Mouse (Mus musculus): ENCODE data around the gene Gm44511.
A peak's percentile ranks its signal among the peaks of the same experiment; 100 is the strongest.

The Gm44511 gene

DNA sequence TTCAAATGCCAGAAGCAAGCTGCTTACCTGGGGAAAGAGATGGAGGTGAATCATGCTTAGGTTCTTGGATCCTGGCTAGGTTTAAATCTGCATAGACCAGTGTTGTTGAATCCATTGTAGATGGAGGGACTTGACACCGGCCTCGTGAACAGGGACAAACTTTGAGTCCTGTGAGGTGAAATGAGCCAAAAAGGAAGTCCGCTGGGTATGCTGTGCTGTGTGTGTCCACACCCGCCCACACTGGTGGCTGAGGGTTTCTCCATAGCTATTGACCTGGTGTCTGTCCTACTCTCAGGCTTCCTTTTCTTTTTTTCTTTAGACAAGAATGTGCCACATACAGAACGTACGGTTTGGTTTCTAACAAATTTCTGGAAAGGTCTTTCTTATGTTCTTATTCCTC lies at the start of gene Gm44511, which contains the start of gene Klrb1b:
Gene Gm44511 (minus strand): TSS at position 184 of the 400 bp plus-strand sequence.
Gene Klrb1b (minus strand): TSS at position 200 of the 400 bp plus-strand sequence.
- DNase-seq (ENCODE audit: low spot score in 2 of 2) = no peak

DNA sequence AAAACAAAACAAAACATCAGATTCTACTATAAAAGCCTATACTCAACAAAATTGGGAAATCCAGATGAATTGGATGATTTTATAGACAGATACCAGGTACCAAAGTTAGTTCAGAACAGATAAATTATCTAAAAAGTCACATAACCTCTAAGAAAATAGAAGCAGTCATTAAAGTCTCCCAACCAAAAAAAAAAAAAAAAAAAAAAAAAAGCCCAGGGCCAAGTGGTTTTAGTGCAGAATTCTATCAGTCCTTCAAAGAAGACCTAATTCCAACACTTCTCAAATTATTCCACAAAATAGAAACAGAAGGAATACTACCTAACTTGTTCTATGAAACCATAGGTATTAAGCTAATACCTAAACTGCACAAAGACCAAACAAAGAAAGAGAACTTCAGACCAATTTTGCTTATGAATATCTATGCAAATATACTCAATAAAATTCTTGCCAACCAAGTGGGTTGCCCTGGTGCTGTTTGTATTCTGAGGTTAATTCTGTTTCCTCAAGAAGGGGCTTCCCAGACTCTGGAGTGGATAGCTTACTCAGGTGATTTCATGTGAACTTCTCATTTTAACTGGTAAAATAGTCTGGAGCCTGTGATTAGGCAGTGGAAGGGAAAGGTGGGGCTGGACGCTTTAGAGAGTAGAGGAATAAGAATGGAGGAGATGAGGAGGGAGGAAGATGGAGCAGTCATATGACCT lies 45.9 kb upstream of the Gm44511 start:
- DNase-seq (ENCODE audit: low spot score in 2 of 2) = no peak

- DNase-seq (ENCODE audit: low spot score in 2 of 2) = no peak
Observed at GRCm38 (mm10) chr6:128868861-128869260, 42.7 kb upstream of the Gm44511 start.

DNA sequence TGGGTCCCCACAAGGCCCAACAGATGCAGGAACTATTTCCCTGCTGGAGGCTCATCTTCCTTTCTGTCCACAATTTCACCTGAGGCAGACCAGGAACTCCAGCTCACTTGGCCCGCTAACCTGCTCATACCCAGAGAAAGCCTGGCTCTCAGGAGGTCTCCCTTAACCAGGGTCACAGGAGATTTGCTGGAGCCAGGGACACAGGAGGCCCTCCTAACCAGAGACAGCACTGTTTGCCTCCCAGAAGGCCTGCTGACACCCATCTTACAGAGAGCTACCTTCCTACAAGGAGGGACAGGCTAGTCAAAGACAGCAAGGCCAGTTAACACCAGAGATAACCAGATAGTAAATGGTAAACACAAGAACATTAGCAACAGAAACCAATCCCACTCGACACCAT lies 31.9 kb upstream of the Gm44511 start:
- DNase-seq (ENCODE audit: low spot score in 2 of 2) = no peak

DNA sequence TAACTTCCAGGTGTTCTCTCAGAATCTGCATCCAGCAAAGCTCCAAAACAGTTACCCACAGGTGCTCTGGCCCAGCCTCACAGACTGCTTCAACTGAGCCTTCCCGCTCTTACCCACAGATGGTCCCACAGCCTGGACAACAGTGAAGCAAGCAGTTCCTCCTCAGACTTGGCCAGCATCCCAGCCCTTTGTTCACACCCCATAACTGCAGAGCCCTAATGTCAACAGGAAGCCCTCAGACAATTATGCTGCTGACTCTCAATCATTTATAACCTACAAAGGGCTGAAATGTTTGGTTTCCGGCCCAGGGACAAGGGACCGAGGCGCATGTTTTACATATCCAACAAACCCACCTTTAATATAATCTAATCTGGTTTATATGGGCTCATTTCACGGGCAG lies 30.1 kb upstream of the Gm44511 start:
- DNase-seq (ENCODE audit: low spot score in 2 of 2) = peak in 1 of 2 experiments; percentile 26

DNA sequence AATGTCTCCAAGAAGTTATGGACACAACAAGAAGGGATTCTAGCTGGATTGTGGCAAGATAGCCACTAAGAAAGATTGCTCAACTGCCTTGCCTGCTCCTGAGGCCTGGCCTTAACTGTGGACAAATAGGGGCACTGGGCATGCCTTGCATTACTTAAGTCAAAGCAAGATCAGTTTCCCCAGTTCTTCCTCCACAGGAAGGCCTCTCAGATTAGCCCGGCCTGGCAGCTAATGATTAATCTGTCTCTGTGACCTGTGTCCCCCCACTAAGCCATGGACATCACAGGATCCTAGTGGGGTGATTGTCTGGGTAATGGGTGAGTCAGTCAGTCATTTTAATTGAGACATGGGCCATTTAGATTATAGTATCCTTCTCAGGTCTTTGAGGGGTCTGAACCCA lies 29.4 kb upstream of the Gm44511 start:
- DNase-seq (ENCODE audit: low spot score in 2 of 2) = no peak

- DNase-seq (ENCODE audit: low spot score in 2 of 2) = no peak
Observed at GRCm38 (mm10) chr6:128854895-128855294, 28.8 kb upstream of the Gm44511 start.

DNA sequence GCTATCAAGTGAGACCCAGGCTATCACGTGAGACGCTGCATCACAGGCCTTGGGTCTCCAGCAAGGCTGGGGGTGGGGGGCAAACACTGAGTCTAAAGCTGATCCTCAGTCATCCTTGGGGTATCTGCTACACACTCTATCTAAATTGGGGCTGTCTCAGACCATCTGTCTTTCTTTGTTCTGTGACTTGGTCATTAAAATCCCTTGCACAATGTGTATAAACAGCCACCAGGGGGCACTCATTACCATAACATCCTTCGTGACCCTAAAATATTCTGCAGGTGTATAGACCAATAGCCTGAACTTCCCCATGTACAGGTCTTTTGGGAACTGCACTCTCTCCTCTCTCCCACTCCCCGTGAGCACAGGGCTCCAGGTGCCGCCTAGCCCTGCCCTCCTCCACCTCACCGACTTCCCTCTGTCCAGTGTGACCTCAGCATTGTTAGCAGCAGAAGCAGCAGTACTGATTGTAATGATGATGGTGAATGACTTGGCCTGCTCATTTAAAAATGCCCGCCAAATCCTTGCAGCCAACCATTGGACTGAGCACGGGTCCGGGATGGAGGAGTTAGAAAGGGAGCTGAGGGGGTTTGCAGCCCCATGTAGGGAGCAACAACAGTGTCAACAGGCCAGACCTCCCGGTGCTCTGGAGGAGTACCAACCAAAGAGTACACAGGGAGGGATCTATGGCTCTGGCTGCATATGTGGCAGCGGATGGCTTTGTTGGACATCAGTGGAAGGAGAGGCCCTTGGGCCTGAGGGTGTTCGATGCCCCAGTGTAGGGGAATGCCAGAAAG lies 28.1 kb upstream of the Gm44511 start:
- DNase-seq (ENCODE audit: low spot score in 2 of 2) = peak; percentile 78 to 80

GRCm38 (mm10) chr6:128852766-128853165 lies 26.7 kb upstream of the Gm44511 start:
- DNase-seq (ENCODE audit: low spot score in 2 of 2) = no peak

GRCm38 (mm10) chr6:128851151-128851550 lies 25.0 kb upstream of the Gm44511 start:
- no peak for DNase-seq (ENCODE audit: low spot score in 2 of 2)

DNA sequence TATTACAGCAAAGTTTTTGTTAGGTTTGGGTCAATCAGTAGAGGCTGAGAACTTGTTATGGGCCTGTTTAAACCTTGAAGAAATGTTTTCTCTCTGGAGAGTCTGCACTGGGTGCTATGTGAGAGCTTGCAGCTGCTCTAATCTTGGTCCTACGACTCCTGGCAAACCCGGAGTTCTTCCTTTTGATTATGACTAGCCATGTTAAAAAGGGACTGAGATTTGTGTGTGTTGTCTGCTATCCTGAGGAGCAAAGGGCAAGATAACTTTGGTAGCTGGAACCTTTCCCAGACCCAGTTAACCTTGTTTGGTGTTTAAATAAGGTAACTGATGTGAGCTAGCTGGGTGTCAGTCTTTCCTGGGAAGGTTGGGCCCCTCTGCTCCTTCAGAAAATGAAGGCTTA lies 24.6 kb upstream of the Gm44511 start:
- no peak for DNase-seq (ENCODE audit: low spot score in 2 of 2)

GRCm38 (mm10) chr6:128849902-128850301 lies 23.8 kb upstream of the Gm44511 start:
- peak; percentile 46 to 55 for DNase-seq (ENCODE audit: low spot score in 2 of 2)

GRCm38 (mm10) chr6:128847401-128847800 lies 21.3 kb upstream of the Gm44511 start:
- no peak for DNase-seq (ENCODE audit: low spot score in 2 of 2)

DNA sequence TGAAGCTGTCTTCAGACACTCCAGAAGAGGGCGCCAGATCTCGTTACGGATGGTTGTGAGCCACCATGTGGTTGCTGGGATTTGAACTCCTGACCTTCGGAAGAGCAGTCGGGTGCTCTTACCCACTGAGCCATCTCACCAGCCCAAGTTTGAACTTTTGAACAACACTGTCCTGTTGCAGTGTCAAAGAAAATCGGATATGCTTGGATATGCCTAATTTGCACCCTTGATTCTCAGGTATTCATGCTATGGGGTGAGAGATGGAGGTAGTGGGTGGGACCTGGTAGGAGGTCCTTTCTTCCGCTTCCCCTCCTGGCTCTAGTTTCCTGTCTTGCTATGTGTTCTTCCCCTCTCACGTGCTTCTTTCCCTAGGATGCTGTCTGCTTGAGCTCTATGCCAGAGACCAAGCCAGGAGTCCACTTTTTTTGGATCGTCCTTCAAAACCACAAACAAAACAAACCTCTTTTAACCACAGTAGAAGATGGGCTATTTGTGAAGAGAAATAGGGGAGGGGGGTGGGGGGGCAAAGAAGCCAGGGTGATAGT lies 20.0 kb upstream of the Gm44511 start:
- no peak for DNase-seq (ENCODE audit: low spot score in 2 of 2)

DNA sequence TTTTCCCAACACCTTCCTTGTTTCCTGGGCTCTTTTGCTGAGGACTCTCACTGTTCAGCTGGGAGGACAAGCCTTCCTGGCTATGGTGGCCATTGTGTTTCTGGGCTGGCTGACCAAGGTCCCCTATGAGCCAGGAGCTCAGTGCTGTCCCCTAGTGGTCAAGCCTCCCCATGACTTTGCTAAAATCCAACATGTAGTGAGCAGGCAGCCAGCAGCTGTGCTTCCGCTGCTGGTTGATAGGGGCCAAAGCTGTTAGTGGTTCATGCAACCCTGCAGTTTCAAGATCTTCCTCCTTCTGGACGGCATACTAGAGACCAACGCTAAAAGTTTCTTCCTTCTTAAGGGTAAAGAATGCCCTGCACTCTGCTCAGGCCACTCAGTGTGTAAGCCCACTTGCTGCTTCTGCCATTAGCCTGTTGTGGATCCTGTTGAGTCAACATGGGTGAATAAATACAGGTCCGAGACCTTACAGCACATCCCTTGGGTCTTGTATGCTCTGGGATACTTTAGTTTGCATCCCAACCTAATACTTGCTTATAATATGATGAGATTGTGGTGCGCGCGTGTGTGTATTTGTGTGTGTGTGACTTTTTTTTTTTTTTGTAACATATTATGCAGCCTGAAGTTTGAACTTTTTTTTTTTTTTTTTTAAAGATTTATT lies 19.3 kb upstream of the Gm44511 start:
- DNase-seq (ENCODE audit: low spot score in 2 of 2) = peak; percentile 78 to 86

GRCm38 (mm10) chr6:128844586-128845080 lies 18.5 kb upstream of the Gm44511 start:
- DNase-seq (ENCODE audit: low spot score in 2 of 2) = no peak

- DNase-seq (ENCODE audit: low spot score in 2 of 2) = peak; percentile 30 to 33
Observed at GRCm38 (mm10) chr6:128844131-128844530, 18.0 kb upstream of the Gm44511 start.

GRCm38 (mm10) chr6:128843479-128843992 lies 17.4 kb upstream of the Gm44511 start:
- peak; percentile 47 to 63 for DNase-seq (ENCODE audit: low spot score in 2 of 2)

DNA sequence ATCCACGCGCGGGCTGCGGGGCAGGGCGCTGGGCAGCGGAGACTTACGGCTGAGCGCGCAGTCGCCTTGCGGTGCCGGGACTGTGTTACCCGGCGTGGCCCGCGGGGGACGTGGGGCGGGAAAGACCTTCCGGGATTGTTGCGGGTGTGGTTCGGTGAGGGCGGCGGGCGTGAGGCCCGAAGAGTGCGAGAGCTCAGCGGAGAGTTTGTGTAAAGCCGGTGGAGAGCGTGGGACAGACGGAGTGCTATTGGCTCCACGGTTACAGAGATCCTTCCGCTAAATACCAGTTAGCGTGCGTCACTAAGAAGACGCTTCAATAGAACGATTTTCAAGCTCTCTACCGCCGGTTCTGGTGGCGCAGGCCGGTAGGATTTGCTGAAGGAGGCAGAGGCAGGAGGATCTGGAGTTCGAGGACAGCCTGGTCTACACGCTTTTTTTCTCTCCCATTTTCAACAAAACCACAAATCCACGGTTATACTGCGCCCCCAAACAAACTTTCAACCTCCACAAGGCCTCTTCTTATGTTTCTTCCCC lies 16.9 kb upstream of the Gm44511 start:
- peak; percentile 94 to 96 for DNase-seq (ENCODE audit: low spot score in 2 of 2)

DNA sequence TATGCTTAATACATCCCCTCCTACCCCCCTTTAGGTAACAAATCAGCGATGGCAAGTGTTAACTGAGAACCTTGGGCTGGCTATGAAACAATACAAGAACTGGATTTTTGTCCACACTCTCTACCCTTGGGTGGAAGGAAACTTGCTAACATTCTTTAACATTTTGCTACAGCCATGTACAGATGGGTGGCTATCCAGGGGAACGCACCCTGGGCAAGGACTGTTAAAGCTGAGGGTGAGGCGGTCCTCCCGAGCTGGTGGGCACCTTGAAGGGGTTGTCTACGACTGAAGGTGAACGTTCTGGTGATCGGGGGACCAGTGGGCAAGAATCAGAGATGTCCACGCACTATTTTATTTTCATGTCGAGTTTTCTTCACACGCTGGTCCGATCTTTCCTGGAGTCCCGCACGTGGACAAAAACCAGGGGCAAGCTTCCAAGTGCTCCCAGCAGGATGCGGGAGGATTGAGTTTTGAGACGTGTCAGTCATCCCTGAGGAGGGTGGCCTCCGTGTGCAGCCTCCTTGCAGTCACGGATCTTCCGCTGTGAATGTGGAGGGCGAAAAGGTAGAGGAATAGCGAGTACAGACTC lies 16.3 kb upstream of the Gm44511 start:
- no peak for DNase-seq (ENCODE audit: low spot score in 2 of 2)
